Mouse (Mus musculus): Measurements from ENCODE around the gene Bhlhe41.

Bhlhe41 gene

GRCm38 (mm10) chr6:145846076-145846475 is 19.3 kb downstream of the Bhlhe41 start:
- DNase-seq (ENCODE audit: low read depth in 1 of 2, low spot score in 2 of 2) = no peak

GRCm38 (mm10) chr6:145845611-145846010 is 19.7 kb downstream of the Bhlhe41 start:
- DNase-seq (ENCODE audit: low read depth in 1 of 2, low spot score in 2 of 2) = no peak

GRCm38 (mm10) chr6:145835359-145835758 is 30.0 kb downstream of the Bhlhe41 start:
- no peak for DNase-seq (ENCODE audit: low read depth in 1 of 2, low spot score in 2 of 2)

GRCm38 (mm10) chr6:145832927-145833326 is 32.4 kb downstream of the Bhlhe41 start:
- no peak for DNase-seq (ENCODE audit: low read depth in 1 of 2, low spot score in 2 of 2)

- DNase-seq (ENCODE audit: low read depth in 1 of 2, low spot score in 2 of 2) = no peak
Measured at GRCm38 (mm10) chr6:145830617-145831016, 34.7 kb downstream of the Bhlhe41 start.

- peak in 1 of 2 experiments; percentile 50 for DNase-seq (ENCODE audit: low read depth in 1 of 2, low spot score in 2 of 2)
Measured at GRCm38 (mm10) chr6:145830117-145830516, 35.2 kb downstream of the Bhlhe41 start.

GRCm38 (mm10) chr6:145829062-145829835 is 36.1 kb downstream of the Bhlhe41 start:
- DNase-seq (ENCODE audit: low read depth in 1 of 2, low spot score in 2 of 2) = no peak

- DNase-seq (ENCODE audit: low read depth in 1 of 2, low spot score in 2 of 2) = no peak
Measured at GRCm38 (mm10) chr6:145826305-145826704, 39.1 kb downstream of the Bhlhe41 start.

GRCm38 (mm10) chr6:145823588-145824234 is 41.6 kb downstream of the Bhlhe41 start:
- DNase-seq (ENCODE audit: low read depth in 1 of 2, low spot score in 2 of 2) = no peak

- DNase-seq (ENCODE audit: low read depth in 1 of 2, low spot score in 2 of 2) = no peak
Measured at GRCm38 (mm10) chr6:145823103-145823502, 42.3 kb downstream of the Bhlhe41 start.

- DNase-seq (ENCODE audit: low read depth in 1 of 2, low spot score in 2 of 2) = no peak
Measured at GRCm38 (mm10) chr6:145822218-145822617, 43.1 kb downstream of the Bhlhe41 start.

GRCm38 (mm10) chr6:145819151-145819550 is 46.2 kb downstream of the Bhlhe41 start:
- DNase-seq (ENCODE audit: low read depth in 1 of 2, low spot score in 2 of 2) = no peak

GRCm38 (mm10) chr6:145815200-145815599 is 50.2 kb downstream of the Bhlhe41 start:
- DNase-seq (ENCODE audit: low read depth in 1 of 2, low spot score in 2 of 2) = no peak

GRCm38 (mm10) chr6:145811174-145811573 is 54.2 kb downstream of the Bhlhe41 start:
- no peak for DNase-seq (ENCODE audit: low read depth in 1 of 2, low spot score in 2 of 2)

- no peak for DNase-seq (ENCODE audit: low read depth in 1 of 2, low spot score in 2 of 2)
Measured at GRCm38 (mm10) chr6:145810015-145810414, 55.3 kb downstream of the Bhlhe41 start.

- DNase-seq (ENCODE audit: low read depth in 1 of 2, low spot score in 2 of 2) = no peak
Measured at GRCm38 (mm10) chr6:145809566-145809965, 55.8 kb downstream of the Bhlhe41 start.
